Mouse (Mus musculus): ENCODE data around the gene Cideb. TPM values are rescaled to one million over a fixed set of nuclear protein-coding genes. Genes with fewer than 3 reads are reported as not detected.

Gene Cideb
- total RNA-seq (2012; rRNA removed), result 2.3 and 2.6 TPM in 2 replicates
- total RNA-seq (2014; rRNA removed), result not detected in 2 replicates
- 0.49 and 0.61 TPM in 2 replicates for polyA plus RNA-seq (2012; ENCODE audit: insufficient read length, low read depth)

DNA sequence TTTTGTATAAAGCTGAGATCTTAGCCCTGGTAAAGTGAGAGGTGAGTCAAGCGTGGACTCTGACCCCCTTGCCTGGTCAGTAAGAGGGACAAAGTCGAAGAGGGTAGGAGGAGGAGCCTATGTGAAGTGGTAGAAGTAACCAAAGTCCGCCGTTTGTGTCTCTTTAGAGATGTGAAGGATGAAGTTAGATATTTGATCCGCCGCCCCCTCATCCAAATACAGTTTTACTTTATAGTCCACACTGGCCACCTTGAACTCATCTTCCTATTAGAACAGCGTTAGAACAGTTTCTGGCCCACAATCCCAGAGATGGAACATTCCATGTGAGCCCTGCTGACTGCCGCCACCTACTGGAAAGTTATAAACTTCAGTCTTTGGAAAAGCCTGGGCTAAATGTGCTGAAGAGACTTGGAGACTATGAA is at the start of gene Cideb:
Gene Cideb (minus strand): TSS at position 96 of the 422 bp plus-strand sequence.
- Histone ChIP-seq H3K4me2 (ENCODE audit: insufficient read depth, low read depth, poor library complexity, severe bottlenecking) (no peak within 1 kb of the TSS), H3K9ac (ENCODE audit: insufficient read depth, low read depth) (no peak within 1 kb of the TSS), H3K36me3 (replicated peaks in 1 of 2; ENCODE audit: control insufficient read depth in 1 of 2, insufficient read depth in 1 of 2, low read length in 1 of 2) (peaks cover 30 to 47% of the 10 kb centered on the region in 2 experiments), H3K4me1 (ENCODE audit: control insufficient read depth in 1 of 2, insufficient read depth in 2 of 2) (peaks cover 0 to 9% of the 10 kb centered on the region in 2 experiments; a peak in 2 of 4 replicates), H3K79me2 (replicated peaks; ENCODE audit: control insufficient read depth, extremely low read depth, insufficient read depth, poor library complexity, severe bottlenecking) (no peaks in the 10 kb centered on the region), H3K27ac (ENCODE audit: insufficient read depth, low read depth) (no peak within 1 kb of the TSS), H3K27me3 (replicated peaks) (no peaks in the 10 kb centered on the region), H3K9me3 (replicated peaks; ENCODE audit: low read length) (no peaks in the 10 kb centered on the region), H3K4me3 (replicated peaks in 1 of 3; ENCODE audit: low read depth in 2 of 3, low read length in 2 of 3, poor library complexity in 1 of 3) (no peak within 1 kb of the TSS)
- dilution Hi-C loops (cut with MboI; ENCODE audit: extremely low pct_ligation_motif_present, extremely low pct_unique_long_range_greater_than_20kb, low sequenced_read_pairs), result no loop called here
- peak; percentile 45 for DNase-seq (ENCODE audit: extremely low read depth)
- TF ChIP-seq EP300 (IDR thresholded peaks at IDR 0.05; ENCODE audit: low read length) (no peak), USF2 (conservative IDR thresholded peaks at IDR 0.05; ENCODE audit: low read depth, low read length) (no peak), SMC3 (IDR thresholded peaks at IDR 0.05; ENCODE audit: low read depth, low read length) (peak; percentile 57), MAFK (IDR thresholded peaks at IDR 0.05; ENCODE audit: insufficient replicate concordance, low read length) (no peak), CTCF (conservative IDR thresholded peaks at IDR 0.05 in 1 of 2, IDR thresholded peaks at IDR 0.05 in 1 of 2; ENCODE audit: low read depth in 2 of 2, low read length in 2 of 2) (peak in 1 of 2 experiments; percentile 74; a peak in 2 of 4 replicates), IRF4 (IDR thresholded peaks at IDR 0.05; ENCODE audit: low read depth, low read length) (no peak), CHD1 (IDR thresholded peaks at IDR 0.05; ENCODE audit: low read depth, low read length) (no peak), TCF12 (IDR thresholded peaks at IDR 0.05; ENCODE audit: low read depth, low read length) (no peak), JUND (conservative IDR thresholded peaks at IDR 0.05; ENCODE audit: low read depth, low read length) (no peak), MXI1 (IDR thresholded peaks at IDR 0.05; ENCODE audit: low read depth, low read length) (no peak), NELFE (IDR thresholded peaks at IDR 0.05; ENCODE audit: low read depth, low read length) (no peak), RAD21 (IDR thresholded peaks at IDR 0.05; ENCODE audit: low read depth, low read length) (peak; percentile 51), SIN3A (IDR thresholded peaks at IDR 0.05; ENCODE audit: low read length) (no peak), POLR2AphosphoS2 (IDR thresholded peaks at IDR 0.05; ENCODE audit: low read depth, low read length) (no peak), E2F4 (IDR thresholded peaks at IDR 0.05; ENCODE audit: insufficient replicate concordance, low read depth, low read length) (no peak)
- in situ Hi-C loops (cut with MboI; ENCODE audit: low pct_ligation_motif_present, low pct_unique_long_range_greater_than_20kb, low sequenced_read_pairs), result no loop called here

DNA sequence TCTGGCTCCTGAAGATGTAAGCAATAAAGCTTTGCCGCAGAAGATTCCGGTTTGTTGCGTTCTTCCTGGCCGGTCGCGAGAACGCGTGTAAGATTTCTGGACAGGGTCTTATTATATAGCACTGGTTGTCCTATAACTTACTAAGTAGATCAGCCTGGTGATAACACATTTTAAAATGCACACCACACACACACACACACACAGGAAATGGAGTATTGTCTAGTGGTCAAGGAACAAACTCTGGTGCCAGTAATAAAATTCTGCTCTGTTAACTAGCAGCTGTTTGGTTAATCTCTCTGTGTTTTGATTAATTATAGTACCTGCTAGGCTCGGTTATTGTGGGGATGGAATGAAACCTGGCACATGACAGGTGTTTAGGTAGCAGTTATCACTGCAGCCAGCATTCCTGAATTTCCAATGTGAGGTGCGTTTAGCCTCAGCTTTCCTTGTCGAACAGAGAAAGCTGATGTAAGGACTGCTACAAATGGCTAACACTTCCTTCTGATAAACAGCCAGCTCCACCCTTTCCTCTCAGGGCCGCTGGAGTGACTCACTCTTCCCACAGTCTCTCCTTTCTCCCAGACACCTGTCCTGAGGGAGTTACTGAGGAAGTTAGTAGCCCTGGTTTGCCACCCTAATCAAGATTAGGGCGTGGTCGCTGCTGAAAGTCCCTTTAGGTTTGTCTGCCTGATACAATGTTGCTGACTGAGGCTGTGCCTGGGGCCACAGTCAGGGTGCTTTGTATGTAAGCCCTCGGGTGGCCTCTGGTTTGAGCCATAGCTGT is 37.3 kb upstream of the Cideb start:
- Histone ChIP-seq H3K4me1 (ENCODE audit: control insufficient read depth in 1 of 2, insufficient read depth in 2 of 2) (peaks cover 0 to 7% of the 10 kb centered on the region in 2 experiments; a peak in 2 of 4 replicates), H3K4me3 (replicated peaks in 1 of 3; ENCODE audit: low read depth in 2 of 3, low read length in 2 of 3, poor library complexity in 1 of 3) (no peak overlapping the region), H3K9me3 (replicated peaks; ENCODE audit: low read length) (no peaks in the 10 kb centered on the region), H3K27ac (ENCODE audit: insufficient read depth, low read depth) (no peak overlapping the region), H3K27me3 (replicated peaks) (no peaks in the 10 kb centered on the region), H3K9ac (ENCODE audit: insufficient read depth, low read depth) (no peak overlapping the region), H3K36me3 (replicated peaks in 1 of 2; ENCODE audit: control insufficient read depth in 1 of 2, insufficient read depth in 1 of 2, low read length in 1 of 2) (no peaks in the 10 kb centered on the region), H3K4me2 (ENCODE audit: insufficient read depth, low read depth, poor library complexity, severe bottlenecking) (no peak overlapping the region), H3K79me2 (replicated peaks; ENCODE audit: control insufficient read depth, extremely low read depth, insufficient read depth, poor library complexity, severe bottlenecking) (no peaks in the 10 kb centered on the region)
- peak; percentile 16 for DNase-seq (ENCODE audit: extremely low read depth)
- dilution Hi-C loops (cut with MboI; ENCODE audit: extremely low pct_ligation_motif_present, extremely low pct_unique_long_range_greater_than_20kb, low sequenced_read_pairs) (no loop called here), in situ Hi-C loops (cut with MboI; ENCODE audit: low pct_ligation_motif_present, low pct_unique_long_range_greater_than_20kb, low sequenced_read_pairs) (no loop called here)
- TF ChIP-seq NRF1 (IDR thresholded peaks at IDR 0.05; ENCODE audit: low read depth, low read length), result no peak
- no peak for TF ChIP-seq SMC3 (IDR thresholded peaks at IDR 0.05; ENCODE audit: low read depth, low read length)
- TF ChIP-seq RAD21 (IDR thresholded peaks at IDR 0.05; ENCODE audit: low read depth, low read length), result no peak
- TF ChIP-seq TBP (conservative IDR thresholded peaks at IDR 0.05; ENCODE audit: low read depth, low read length), result no peak
- no peak for TF ChIP-seq MXI1 (IDR thresholded peaks at IDR 0.05; ENCODE audit: low read depth, low read length)
- TF ChIP-seq JUND (conservative IDR thresholded peaks at IDR 0.05; ENCODE audit: low read depth, low read length), result no peak
- no peak for TF ChIP-seq PAX5 (IDR thresholded peaks at IDR 0.05; ENCODE audit: low read length)
- TF ChIP-seq CHD1 (IDR thresholded peaks at IDR 0.05; ENCODE audit: low read depth, low read length), result no peak
- TF ChIP-seq KAT2A (IDR thresholded peaks at IDR 0.05; ENCODE audit: insufficient replicate concordance, low read length), result no peak
- no peak for TF ChIP-seq RCOR1 (conservative IDR thresholded peaks at IDR 0.05; ENCODE audit: low read depth, low read length)
- TF ChIP-seq TCF12 (IDR thresholded peaks at IDR 0.05; ENCODE audit: low read depth, low read length), result no peak
